Mouse (Mus musculus): ENCODE data around the gene Pxdc1. TPM values are rescaled to one million over a fixed set of nuclear protein-coding genes. Genes with fewer than 3 reads are reported as not detected.

Gene Pxdc1
- polyA plus RNA-seq, 1 experiment from 2014 or later, result 5.9 TPM

Other genes with a start within 250 kb of the Pxdc1 start
- gene Fam50b, start 81.4 kb upstream of the Pxdc1 start, polyA plus RNA-seq (2016; fragmentation: Nextera tagmentation; extraction: Ambion mirVana), result not detected in 2 replicates
- gene Prpf4b, start 221.8 kb upstream of the Pxdc1 start, polyA plus RNA-seq (2016; fragmentation: Nextera tagmentation; extraction: Ambion mirVana), result 95.0 and 98.6 TPM in 2 replicates